Mouse (Mus musculus) neural tube, embryonic 14.5 days (tissue): ENCODE results near the gene Babam1. TPM values are rescaled to one million over a fixed set of nuclear protein-coding genes. Genes with fewer than 3 reads are reported as not detected.

Experiments
- ATAC-seq: fragments of 200-750 bp; cut with Nextera tagmentation; 2 replicates; pipeline ENCODE4 v1.8.0; 2017; ENCODE audit warnings: low read depth, mild to moderate bottlenecking, moderate TSS enrichment, moderate library complexity
- H3K27ac ChIP-seq: fragments of 300-500 bp; sonication (generic); 2 replicates; pipeline ENCODE4 v1.5.1; 2014; ENCODE audit warnings: low read depth, mild to moderate bottlenecking, control low read depth, low read length, moderate library complexity, mixed read lengths
- H3K27me3 ChIP-seq: fragments of 300-500 bp; sonication (generic); 2 replicates; pipeline ENCODE4 v1.6.1; 2014; ENCODE audit warnings: low read length; ENCODE audit not compliant: control insufficient read depth, insufficient read depth
- H3K36me3 ChIP-seq: fragments of 300-500 bp; sonication (generic); 2 replicates; pipeline ENCODE4 v1.6.1; 2014; ENCODE audit warnings: low read length, mixed read lengths; ENCODE audit not compliant: control insufficient read depth, insufficient read depth
- H3K4me1 ChIP-seq: fragments of 300-500 bp; sonication (generic); 2 replicates; pipeline ENCODE4 v1.6.1; 2014; ENCODE audit warnings: low read length; ENCODE audit not compliant: control insufficient read depth, insufficient read depth
- H3K4me2 ChIP-seq: fragments of 300-500 bp; sonication (generic); 2 replicates; pipeline ENCODE4 v1.6.1; 2014; ENCODE audit warnings: mild to moderate bottlenecking, low read depth, low read length, control low read depth
- H3K4me3 ChIP-seq: fragments of 300-500 bp; sonication (generic); 2 replicates; pipeline ENCODE4 v1.5.1; 2014; ENCODE audit warnings: low read depth, low read length, control low read depth, mixed read lengths
- H3K9ac ChIP-seq: fragments of 300-500 bp; sonication (generic); replicated peaks from 2 replicates; pipeline ENCODE4 v1.6.1; 2014; ENCODE audit warnings: low read depth, mild to moderate bottlenecking, control low read depth, low read length, mixed read lengths
- H3K9me3 ChIP-seq: fragments of 300-500 bp; sonication (generic); 2 replicates; pipeline ENCODE4 v1.6.1; 2016; ENCODE audit warnings: low read length; ENCODE audit not compliant: control insufficient read depth
- WGBS: fragments of 180-500 bp; shearing (Covaris S2); extraction: QIAGEN DNeasy Blood & Tissue Kit; methylation state at CpG from one replicate; pipeline ENCODE4 v1.1.7; 2014; 5-methylcytosine and 5-hydroxymethylcytosine counted together
- polyA plus RNA-seq: library from polyadenylated mRNA; unstranded; fragments of >200 nt; fragmentation: Nextera tagmentation; extraction: Ambion mirVana; gene quantifications from 2 replicates; pipeline ENCODE4 v1.2.1, GENCODE M21; 2014

Babam1 gene
- polyA plus RNA-seq, 1 experiment from 2014 or later = 96.5 TPM

GRCm38 (mm10) chr8:71370711-71371235, 25.9 kb upstream of the Babam1 start:
- no peaks in the 10 kb centered on the region for H3K27me3 ChIP-seq
- no peaks in the 10 kb centered on the region for H3K9me3 ChIP-seq
- peak overlapping the region; percentile 50 for H3K4me2 ChIP-seq
- H3K9ac ChIP-seq = peak overlapping the region; percentile 43
- H3K36me3 ChIP-seq = peaks cover 15% of the 10 kb centered on the region; the same call in 1 of the 2 replicates
- peaks cover 20% of the 10 kb centered on the region for H3K4me1 ChIP-seq
- ATAC-seq = no peak
- H3K27ac ChIP-seq = peak overlapping the region; percentile 78; the same call in 1 of the 2 replicates
- H3K4me3 ChIP-seq = peak overlapping the region; percentile 49
- 32% methylated on average over 5 of the region's 5 CpGs for WGBS

- peak within 1 kb of the TSS; percentile 78 for H3K27ac ChIP-seq
- peaks cover 25% of the 10 kb centered on the region for H3K4me1 ChIP-seq
- H3K4me2 ChIP-seq = peak within 1 kb of the TSS; percentile 50
- H3K9me3 ChIP-seq = no peaks in the 10 kb centered on the region
- H3K27me3 ChIP-seq = no peaks in the 10 kb centered on the region
- H3K36me3 ChIP-seq = peaks cover 15% of the 10 kb centered on the region; the same call in 1 of the 2 replicates
- peak within 1 kb of the TSS; percentile 43 for H3K9ac ChIP-seq
- under 1% methylated on average over 68 of the region's 68 CpGs for WGBS
- ATAC-seq = peak; percentile 84
- peak within 1 kb of the TSS; percentile 49 for H3K4me3 ChIP-seq
These were observed 25.3 kb upstream of the Babam1 start, which contains the start of gene Ocel1 for GRCm38 (mm10) chr8:71371236-71371848. Ocel1 (plus strand) TSS chr8:71371298.

DNA sequence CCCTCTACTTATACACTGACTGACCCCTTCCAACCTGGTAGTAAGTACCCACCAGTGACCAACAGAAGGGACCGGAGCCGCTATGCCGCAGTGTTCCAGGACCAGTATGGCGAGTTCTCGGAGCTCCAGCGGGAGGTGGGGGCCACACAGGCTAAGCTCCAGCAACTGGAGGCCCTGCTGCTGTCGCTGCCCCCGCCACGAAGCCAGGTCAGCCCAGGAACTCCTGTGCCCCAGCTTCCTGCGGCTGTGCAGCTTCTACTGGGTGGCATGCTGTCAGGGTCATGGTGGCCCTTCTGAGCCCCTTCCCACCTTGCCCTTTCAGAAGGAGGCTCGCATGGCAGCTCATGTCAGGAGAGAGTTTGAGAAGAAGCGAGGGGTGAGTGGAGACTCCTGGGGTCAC, 24.2 kb upstream of the Babam1 start:
- whole genome bisulfite sequencing = 85% methylated on average over 12 of the region's 12 CpGs

GRCm38 (mm10) chr8:71373000-71373399, 23.7 kb upstream of the Babam1 start:
- ATAC-seq = no peak
- Histone ChIP-seq H3K4me2 (no peak overlapping the region), H3K36me3 (peaks cover 15% of the 10 kb centered on the region; the same call in 1 of the 2 replicates), H3K27me3 (no peaks in the 10 kb centered on the region), H3K4me1 (peaks cover 22% of the 10 kb centered on the region), H3K9me3 (no peaks in the 10 kb centered on the region), H3K9ac (no peak overlapping the region), H3K4me3 (no peak overlapping the region), H3K27ac (no peak overlapping the region)
- 93% methylated on average over 3 of the region's 3 CpGs for WGBS

More for the DNA sequence above, 24.2 kb upstream of the Babam1 start:
- H3K4me3 ChIP-seq = no peak overlapping the region
- no peak overlapping the region for H3K27ac ChIP-seq
- no peak overlapping the region for H3K4me2 ChIP-seq
- H3K9ac ChIP-seq = no peak overlapping the region
- H3K9me3 ChIP-seq = no peaks in the 10 kb centered on the region
- H3K4me1 ChIP-seq = peaks cover 28% of the 10 kb centered on the region
- H3K36me3 ChIP-seq = peaks cover 15% of the 10 kb centered on the region; the same call in 1 of the 2 replicates
- H3K27me3 ChIP-seq = no peaks in the 10 kb centered on the region
- no peak for ATAC-seq

DNA sequence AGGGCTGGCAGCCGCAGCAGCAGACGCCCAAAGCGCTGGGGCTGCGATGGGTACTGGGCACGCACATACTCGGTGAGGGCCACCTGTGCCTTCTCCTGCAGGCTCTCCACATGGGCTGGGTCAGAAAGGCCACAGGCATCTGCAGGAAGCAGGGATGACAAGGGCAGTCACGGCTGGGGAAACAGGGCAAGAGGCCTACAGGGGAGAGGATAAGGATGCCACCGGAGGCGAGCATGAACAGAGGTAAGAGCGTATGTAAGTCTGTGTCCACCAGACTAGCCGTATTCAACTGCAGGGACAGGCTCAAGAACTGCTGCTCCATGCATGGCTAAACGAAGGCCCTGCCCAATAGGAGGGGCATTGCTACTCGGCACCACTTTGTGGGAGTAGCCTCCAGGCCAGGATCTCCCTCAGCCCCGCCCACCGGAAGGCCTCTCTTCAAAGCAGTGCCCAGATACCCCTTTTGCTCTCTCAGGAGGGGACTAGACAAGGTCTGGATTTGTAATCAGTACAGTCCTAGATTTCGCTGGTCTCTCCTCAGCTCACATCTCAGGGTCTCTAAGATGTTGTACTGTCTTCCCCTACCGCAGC, 21.9 kb upstream of the Babam1 start:
- H3K36me3 ChIP-seq = peaks cover 9% of the 10 kb centered on the region; the same call in 1 of the 2 replicates
- no peak overlapping the region for H3K4me3 ChIP-seq
- H3K9me3 ChIP-seq = no peaks in the 10 kb centered on the region
- 82% methylated on average over 17 of the region's 17 CpGs for WGBS
- no peak for ATAC-seq
- no peak overlapping the region for H3K4me2 ChIP-seq
- peaks cover 33% of the 10 kb centered on the region for H3K4me1 ChIP-seq
- no peaks in the 10 kb centered on the region for H3K27me3 ChIP-seq
- H3K9ac ChIP-seq = 0 out of 2 replicates have a peak overlapping the region, but pooled peaks have one; percentile 28
- H3K27ac ChIP-seq = no peak overlapping the region; the same call in 1 of the 2 replicates

DNA sequence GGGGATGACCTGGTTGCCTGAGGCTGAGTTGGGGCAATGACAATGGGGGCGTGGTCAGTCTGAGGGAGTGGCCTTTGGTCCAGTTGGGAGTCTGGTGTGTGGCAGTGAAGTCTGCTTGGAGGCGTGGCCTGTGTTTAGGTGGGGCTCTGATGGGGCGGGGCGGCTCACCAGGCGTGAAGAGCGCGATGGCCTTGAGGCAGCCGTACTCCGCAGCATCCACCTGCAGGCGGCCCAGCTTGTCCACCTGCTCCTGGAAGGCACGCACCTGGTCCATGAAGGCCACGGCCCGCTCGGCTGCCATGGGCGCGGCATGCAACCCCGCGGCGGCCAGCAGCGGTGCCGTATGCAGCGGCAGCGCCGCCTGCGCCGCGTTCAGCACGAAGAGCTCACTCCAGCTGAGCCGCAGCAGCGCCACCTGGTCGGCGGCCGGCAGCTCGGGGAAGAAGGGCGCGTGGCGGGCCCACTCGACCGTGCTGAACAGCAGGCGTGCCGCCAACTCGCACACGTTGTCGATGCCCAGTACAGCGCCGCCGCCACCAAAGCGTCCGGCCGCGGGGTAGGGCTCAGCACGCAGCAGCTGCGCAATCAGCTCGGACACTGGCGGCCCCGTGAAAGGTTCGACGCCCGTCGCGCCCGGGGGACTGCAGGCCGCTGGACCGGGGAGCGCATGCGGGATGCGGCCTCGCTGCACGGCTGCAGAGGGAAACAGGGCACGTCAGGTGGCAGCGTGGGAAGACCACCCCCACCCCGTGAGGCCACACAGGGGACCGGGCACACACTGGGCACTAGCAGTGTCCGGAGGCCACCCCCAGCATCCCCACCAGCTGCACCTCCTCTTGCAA, 20.9 kb upstream of the Babam1 start:
- peak overlapping the region; percentile 65 for H3K4me2 ChIP-seq
- peak overlapping the region; percentile 63 for H3K9ac ChIP-seq
- peak; percentile 4; the same call in 1 of the 2 replicates for ATAC-seq
- no peaks in the 10 kb centered on the region for H3K9me3 ChIP-seq
- peak overlapping the region; percentile 64 for H3K27ac ChIP-seq
- peaks cover 41% of the 10 kb centered on the region for H3K4me1 ChIP-seq
- peak overlapping the region; percentile 32 for H3K4me3 ChIP-seq
- peaks cover 9% of the 10 kb centered on the region; the same call in 1 of the 2 replicates for H3K36me3 ChIP-seq
- no peaks in the 10 kb centered on the region for H3K27me3 ChIP-seq
- WGBS = 8% methylated on average over 70 of the region's 74 CpGs

- Histone ChIP-seq H3K4me1 (peaks cover 41% of the 10 kb centered on the region), H3K27me3 (no peaks in the 10 kb centered on the region; the same call in 1 of the 2 replicates), H3K4me2 (peak overlapping the region; percentile 65), H3K4me3 (peak overlapping the region; percentile 32), H3K27ac (peak overlapping the region; percentile 64), H3K36me3 (peaks cover 9% of the 10 kb centered on the region; the same call in 1 of the 2 replicates), H3K9ac (peak overlapping the region; percentile 63; the same call in 1 of the 2 replicates), H3K9me3 (no peaks in the 10 kb centered on the region)
- WGBS = 29% methylated on average over 8 of the region's 8 CpGs
- ATAC-seq = no peak
These were observed 20.1 kb upstream of the Babam1 start for GRCm38 (mm10) chr8:71376423-71377030.

GRCm38 (mm10) chr8:71379008-71379407, 17.7 kb upstream of the Babam1 start:
- no peak overlapping the region for H3K9ac ChIP-seq

More at GRCm38 (mm10) chr8:71379008-71379407, 17.7 kb upstream of the Babam1 start:
- H3K9me3 ChIP-seq = no peaks in the 10 kb centered on the region
- peaks cover 6% of the 10 kb centered on the region; the same call in 1 of the 2 replicates for H3K36me3 ChIP-seq
- no peak overlapping the region for H3K27ac ChIP-seq
- peak overlapping the region; percentile 100 for H3K4me2 ChIP-seq
- 18% methylated on average over 4 of the region's 4 CpGs for WGBS
- H3K4me1 ChIP-seq = peaks cover 41% of the 10 kb centered on the region
- ATAC-seq = no peak
- no peak overlapping the region for H3K4me3 ChIP-seq
- H3K27me3 ChIP-seq = no peaks in the 10 kb centered on the region; the same call in 1 of the 2 replicates
